Mouse (Mus musculus) limb, embryonic 10.5 days (tissue): Measurements from ENCODE around the gene Tmem253. TPM values are rescaled to one million over a fixed set of nuclear protein-coding genes. Genes with fewer than 3 reads are reported as not detected.

Source experiments
- DNase-seq: peaks from one replicate; pipeline ENCODE4 v3.0.0-alpha.2; 2017; ENCODE audit warnings: low spot score
- H3K27ac ChIP-seq: fragments of 300-500 bp; sonication (generic); 2 replicates; pipeline ENCODE4 v1.5.1; 2016; ENCODE audit warnings: mild to moderate bottlenecking
- H3K27me3 ChIP-seq: fragments of 300-500 bp; sonication (generic); 2 replicates; pipeline ENCODE4 v1.6.1; 2016; ENCODE audit warnings: low read depth, mild to moderate bottlenecking; ENCODE audit not compliant: poor library complexity, severe bottlenecking
- H3K36me3 ChIP-seq: fragments of 300-500 bp; sonication (generic); 2 replicates; pipeline ENCODE4 v1.6.1; 2016; ENCODE audit warnings: mild to moderate bottlenecking, moderate library complexity
- H3K4me1 ChIP-seq: fragments of 300-500 bp; sonication (generic); 2 replicates; pipeline ENCODE4 v1.6.1; 2016
- H3K4me3 ChIP-seq: fragments of 300-500 bp; sonication (generic); 2 replicates; pipeline ENCODE4 v1.5.1; 2016; ENCODE audit warnings: mild to moderate bottlenecking, moderate library complexity
- H3K9me3 ChIP-seq: fragments of 300-500 bp; sonication (generic); replicated peaks from 2 replicates; pipeline ENCODE4 v1.6.1; 2016; ENCODE audit warnings: mild to moderate bottlenecking
- WGBS: fragments of 180-500 bp; shearing (Covaris S2); methylation state at CpG from one replicate; pipeline ENCODE4 v1.1.7; 2016; 5-methylcytosine and 5-hydroxymethylcytosine counted together
- polyA plus RNA-seq: library from polyadenylated mRNA; unstranded; fragments of >200 nt; fragmentation: Nextera tagmentation; extraction: Ambion mirVana; gene quantifications from 2 replicates; pipeline ENCODE4 v1.2.1, GENCODE M21; 2016

Gene Tmem253
- polyA plus RNA-seq, 1 experiment from 2014 or later: 0.66 TPM

DNA sequence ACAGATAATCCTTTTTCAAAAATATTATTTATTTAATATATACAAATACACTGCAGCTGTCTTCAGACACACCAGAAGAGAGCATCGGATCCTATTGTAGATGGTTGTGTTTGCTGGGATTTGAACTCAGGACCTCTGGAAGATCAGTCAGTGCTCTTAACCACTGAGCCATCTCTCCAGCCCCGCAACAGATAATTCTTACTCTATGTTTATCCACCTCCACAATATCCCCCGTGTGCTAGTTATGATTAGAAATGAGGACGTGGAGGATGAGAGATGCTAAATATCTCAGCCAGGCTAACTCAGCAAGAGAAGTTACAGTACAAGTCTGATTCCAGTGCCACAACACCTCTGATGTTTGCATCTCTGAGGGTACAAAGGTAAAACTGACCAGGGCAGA is 21.0 kb upstream of the Tmem253 start:
- WGBS: 89% methylated on average over 4 of the region's 4 CpGs
- no peak overlapping the region for H3K4me3 ChIP-seq
- no peaks in the 10 kb centered on the region for H3K9me3 ChIP-seq
- no peak overlapping the region for H3K27ac ChIP-seq
- no peak for DNase-seq
- H3K36me3 ChIP-seq: peaks cover 98% of the 10 kb centered on the region
- 0 out of 2 replicates have a peak, but pooled peaks cover 3% of the 10 kb centered on the region for H3K4me1 ChIP-seq
- no peaks in the 10 kb centered on the region for H3K27me3 ChIP-seq

GRCm38 (mm10) chr14:51995219-51995871 is 20.1 kb upstream of the Tmem253 start:
- no peaks in the 10 kb centered on the region for H3K27me3 ChIP-seq
- H3K4me3 ChIP-seq: no peak overlapping the region
- no peak overlapping the region for H3K27ac ChIP-seq
- peaks cover 98% of the 10 kb centered on the region for H3K36me3 ChIP-seq
- no peak for DNase-seq
- WGBS: 80% methylated on average over 12 of the region's 12 CpGs
- H3K4me1 ChIP-seq: no peaks in the 10 kb centered on the region
- H3K9me3 ChIP-seq: no peaks in the 10 kb centered on the region

DNA sequence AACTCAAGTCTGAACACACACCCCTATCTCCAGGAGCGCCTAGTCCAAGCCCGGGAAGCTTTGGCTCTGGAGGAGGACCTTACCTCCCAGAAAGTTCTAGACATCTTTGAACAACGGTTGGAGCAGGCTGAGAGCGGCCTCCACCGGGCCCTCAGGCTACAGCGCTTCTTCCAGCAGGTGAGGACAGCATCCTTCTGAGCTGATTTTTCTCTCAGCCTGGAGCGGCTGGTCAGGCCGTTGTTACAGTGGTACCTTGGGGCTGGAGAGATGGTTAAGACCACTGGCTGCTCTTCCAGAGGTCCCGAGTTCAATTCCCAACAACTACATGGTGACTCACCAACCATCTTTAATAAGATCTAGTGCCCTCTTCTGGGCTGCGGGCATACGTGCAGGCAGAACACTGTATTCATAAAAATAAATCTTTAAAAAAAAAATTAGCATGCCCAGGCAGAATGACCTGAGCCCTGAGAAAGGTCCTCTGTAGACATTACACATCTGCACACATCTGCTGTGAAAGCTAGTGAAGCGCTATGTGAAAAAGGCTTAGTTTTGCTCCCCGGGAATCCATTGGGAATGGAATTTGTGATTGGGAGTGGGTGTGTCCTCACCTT is 19.1 kb upstream of the Tmem253 start:
- 91% methylated on average over 13 of the region's 13 CpGs for WGBS
- no peak for DNase-seq
- H3K9me3 ChIP-seq: no peaks in the 10 kb centered on the region
- H3K4me3 ChIP-seq: no peak overlapping the region
- no peak overlapping the region for H3K27ac ChIP-seq
- no peaks in the 10 kb centered on the region for H3K27me3 ChIP-seq
- no peaks in the 10 kb centered on the region for H3K4me1 ChIP-seq
- H3K36me3 ChIP-seq: peaks cover 98% of the 10 kb centered on the region

GRCm38 (mm10) chr14:51996866-51997265 is 18.6 kb upstream of the Tmem253 start:
- Histone ChIP-seq H3K27me3 (no peaks in the 10 kb centered on the region), H3K4me3 (no peak overlapping the region), H3K36me3 (peaks cover 97% of the 10 kb centered on the region), H3K4me1 (no peaks in the 10 kb centered on the region), H3K9me3 (no peaks in the 10 kb centered on the region), H3K27ac (no peak overlapping the region)
- DNase-seq: no peak
- WGBS: 80% methylated on average over 17 of the region's 17 CpGs

GRCm38 (mm10) chr14:51997483-51997882 is 18.0 kb upstream of the Tmem253 start:
- H3K36me3 ChIP-seq: peaks cover 97% of the 10 kb centered on the region
- H3K9me3 ChIP-seq: no peaks in the 10 kb centered on the region
- H3K4me1 ChIP-seq: no peaks in the 10 kb centered on the region
- WGBS: 91% methylated on average over 14 of the region's 14 CpGs
- H3K27ac ChIP-seq: no peak overlapping the region
- DNase-seq: no peak
- H3K4me3 ChIP-seq: no peak overlapping the region
- no peaks in the 10 kb centered on the region for H3K27me3 ChIP-seq

- peaks cover 94% of the 10 kb centered on the region for H3K36me3 ChIP-seq
- peaks cover 16% of the 10 kb centered on the region for H3K4me1 ChIP-seq
- WGBS: 58% methylated on average over 16 of the region's 16 CpGs
- H3K27ac ChIP-seq: 0 out of 2 replicates have a peak overlapping the region, but pooled peaks have one; percentile 25
- DNase-seq: no peak
- H3K4me3 ChIP-seq: no peak overlapping the region
- H3K27me3 ChIP-seq: no peaks in the 10 kb centered on the region
- H3K9me3 ChIP-seq: no peaks in the 10 kb centered on the region
Observed at GRCm38 (mm10) chr14:52003981-52004495, 11.4 kb upstream of the Tmem253 start.

- H3K4me1 ChIP-seq: peaks cover 27% of the 10 kb centered on the region
- H3K27ac ChIP-seq: no peak overlapping the region
- H3K4me3 ChIP-seq: no peak overlapping the region
- 87% methylated on average over 7 of the region's 7 CpGs for WGBS
- no peak for DNase-seq
- no peaks in the 10 kb centered on the region for H3K27me3 ChIP-seq
- H3K9me3 ChIP-seq: no peaks in the 10 kb centered on the region
- peaks cover 88% of the 10 kb centered on the region for H3K36me3 ChIP-seq
Observed at GRCm38 (mm10) chr14:52005141-52005540, 10.3 kb upstream of the Tmem253 start.

DNA sequence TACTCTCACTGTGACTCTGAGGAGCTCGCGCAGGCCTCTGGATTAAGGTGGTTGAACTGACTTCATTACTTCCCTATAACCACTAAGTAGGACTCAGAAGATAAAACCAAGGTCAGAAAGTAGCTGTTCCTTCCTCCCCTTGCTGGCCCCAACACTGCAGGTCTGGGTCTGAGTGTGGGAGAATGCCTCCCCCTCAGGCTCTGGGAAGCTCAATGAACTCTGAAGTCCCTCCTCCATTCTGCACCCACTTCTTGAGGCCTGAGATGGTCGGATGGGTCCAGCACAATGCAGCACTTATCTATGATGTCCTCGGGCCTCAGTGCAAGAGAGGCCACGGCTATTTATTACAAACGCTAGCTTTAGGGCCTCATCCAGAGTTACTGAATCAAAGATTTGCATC is 9.8 kb upstream of the Tmem253 start:
- DNase-seq: no peak
- Histone ChIP-seq H3K36me3 (peaks cover 84% of the 10 kb centered on the region), H3K9me3 (no peaks in the 10 kb centered on the region), H3K4me1 (peaks cover 32% of the 10 kb centered on the region), H3K27me3 (no peaks in the 10 kb centered on the region), H3K27ac (no peak overlapping the region), H3K4me3 (no peak overlapping the region)
- 90% methylated on average over 6 of the region's 6 CpGs for WGBS

- Histone ChIP-seq H3K9me3 (no peaks in the 10 kb centered on the region), H3K27me3 (no peaks in the 10 kb centered on the region), H3K4me1 (peaks cover 38% of the 10 kb centered on the region), H3K4me3 (no peak overlapping the region), H3K36me3 (peaks cover 77% of the 10 kb centered on the region), H3K27ac (no peak overlapping the region)
- DNase-seq: no peak
- 82% methylated on average over 8 of the region's 8 CpGs for WGBS
Observed at GRCm38 (mm10) chr14:52006241-52006640, 9.2 kb upstream of the Tmem253 start.

- Histone ChIP-seq H3K36me3 (peaks cover 74% of the 10 kb centered on the region), H3K27me3 (no peaks in the 10 kb centered on the region), H3K9me3 (no peaks in the 10 kb centered on the region), H3K4me1 (peaks cover 43% of the 10 kb centered on the region), H3K4me3 (no peak overlapping the region), H3K27ac (no peak overlapping the region)
- whole genome bisulfite sequencing: 97% methylated on average over 23 of the region's 23 CpGs
- no peak for DNase-seq
Observed at GRCm38 (mm10) chr14:52006771-52007170, 8.7 kb upstream of the Tmem253 start.

- peaks cover 60% of the 10 kb centered on the region for H3K4me1 ChIP-seq
- H3K36me3 ChIP-seq: peaks cover 56% of the 10 kb centered on the region
- peak overlapping the region; percentile 34 for H3K4me3 ChIP-seq
- no peaks in the 10 kb centered on the region for H3K27me3 ChIP-seq
- no peaks in the 10 kb centered on the region for H3K9me3 ChIP-seq
- peak overlapping the region; percentile 71 for H3K27ac ChIP-seq
- DNase-seq: peak; percentile 96
- WGBS: 60% methylated on average over 38 of the region's 38 CpGs
Observed at GRCm38 (mm10) chr14:52008321-52009203, 6.9 kb upstream of the Tmem253 start.

DNA sequence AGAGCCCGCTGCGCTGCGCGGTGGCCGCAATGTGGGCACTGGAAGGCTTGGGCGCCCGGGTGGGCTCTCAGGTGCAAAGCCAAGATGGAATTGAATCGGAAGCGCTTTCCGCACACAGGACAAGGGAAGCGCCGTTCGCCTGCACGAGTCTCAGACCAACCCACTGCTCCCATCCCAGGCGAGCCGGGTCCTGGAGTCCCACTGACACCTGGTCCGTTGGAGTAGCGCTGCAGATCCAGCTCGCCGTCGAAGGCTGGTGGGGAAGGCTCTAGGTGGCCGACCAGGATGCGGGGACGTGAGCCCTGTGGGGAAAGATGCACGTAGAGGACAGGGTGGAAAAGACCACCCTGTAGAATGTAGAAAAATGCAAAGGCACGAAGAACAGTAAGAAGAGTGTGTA is 6.1 kb upstream of the Tmem253 start:
- peak overlapping the region; percentile 34 for H3K4me3 ChIP-seq
- H3K4me1 ChIP-seq: peaks cover 57% of the 10 kb centered on the region
- H3K9me3 ChIP-seq: no peaks in the 10 kb centered on the region
- H3K27me3 ChIP-seq: no peaks in the 10 kb centered on the region
- peak overlapping the region; percentile 71 for H3K27ac ChIP-seq
- 52% methylated on average over 26 of the region's 26 CpGs for WGBS
- peaks cover 48% of the 10 kb centered on the region for H3K36me3 ChIP-seq
- no peak for DNase-seq

DNA sequence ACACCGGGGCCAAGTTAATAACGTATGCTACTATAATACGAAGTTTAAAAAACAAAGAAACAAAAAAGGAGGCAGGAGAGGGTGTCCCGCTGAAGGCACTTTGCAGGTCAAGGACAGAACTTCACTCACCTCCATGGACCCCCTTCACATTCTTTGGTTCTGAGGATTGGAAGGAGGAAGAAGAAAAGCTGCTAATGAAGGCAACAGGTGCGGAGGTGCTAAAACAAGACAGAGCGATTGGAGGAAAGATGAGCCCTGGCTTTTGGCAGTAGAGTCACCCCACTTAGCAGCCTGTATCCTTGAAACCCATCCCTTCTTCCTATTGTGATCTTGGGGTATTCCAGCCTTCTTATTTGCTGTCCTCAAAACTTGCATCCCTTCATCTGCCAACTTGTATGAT is 5.6 kb upstream of the Tmem253 start:
- Histone ChIP-seq H3K4me3 (no peak overlapping the region), H3K4me1 (peaks cover 57% of the 10 kb centered on the region), H3K36me3 (peaks cover 43% of the 10 kb centered on the region), H3K27ac (peak overlapping the region; percentile 74; the same call in 1 of the 2 replicates), H3K27me3 (no peaks in the 10 kb centered on the region), H3K9me3 (no peaks in the 10 kb centered on the region)
- no peak for DNase-seq
- 59% methylated on average over 6 of the region's 6 CpGs for WGBS
